Mouse (Mus musculus): ENCODE measurements around the gene Anpep.

GRCm38 (mm10) chr7:79907356-79907755, 46.5 kb upstream of the Anpep start:
- no peak for TF ChIP-seq CTCF (IDR thresholded peaks at IDR 0.05; ENCODE audit: control insufficient read depth, insufficient read depth, low read length)
- no peak for TF ChIP-seq POLR2A (IDR thresholded peaks at IDR 0.05; ENCODE audit: borderline replicate concordance, control insufficient read depth, low read depth, low read length)

Measured in bone marrow, adult 2 months (tissue).